Mouse (Mus musculus) heart, embryonic 11.5 days (tissue): ENCODE measurements around the gene Chrne. TPM values are rescaled to one million over a fixed set of nuclear protein-coding genes. Genes with fewer than 3 reads are reported as not detected.
A peak's percentile ranks its signal among the peaks of the same experiment; 100 is the strongest.

Source experiments
- ATAC-seq: fragments of 200-750 bp; cut with Nextera tagmentation; replicated peaks from 2 replicates; pipeline ENCODE4 v1.8.0; 2017; ENCODE audit warnings: moderate library complexity; ENCODE audit not compliant: insufficient number of reproducible peaks, low FRiP score, low TSS enrichment
- H3K27ac ChIP-seq: fragments of 300-500 bp; sonication (generic); 2 replicates; pipeline ENCODE4 v1.5.1; 2014; ENCODE audit warnings: mild to moderate bottlenecking, low read depth, low read length
- H3K27me3 ChIP-seq: fragments of 300-500 bp; sonication (generic); 2 replicates; pipeline ENCODE4 v1.6.1; 2014; ENCODE audit warnings: mild to moderate bottlenecking, low read length, mixed read lengths; ENCODE audit not compliant: control insufficient read depth, insufficient read depth
- H3K36me3 ChIP-seq: fragments of 300-500 bp; sonication (generic); 2 replicates; pipeline ENCODE4 v1.6.1; 2014; ENCODE audit warnings: mild to moderate bottlenecking, low read length, moderate library complexity, mixed read lengths; ENCODE audit not compliant: control insufficient read depth, insufficient read depth
- H3K4me1 ChIP-seq: fragments of 300-500 bp; sonication (generic); 2 replicates; pipeline ENCODE4 v1.6.1; 2014; ENCODE audit warnings: low read length; ENCODE audit not compliant: control insufficient read depth, insufficient read depth
- H3K4me2 ChIP-seq: fragments of 300-500 bp; sonication (generic); 2 replicates; pipeline ENCODE4 v1.6.1; 2014; ENCODE audit warnings: mild to moderate bottlenecking, moderate library complexity
- H3K4me3 ChIP-seq: fragments of 300-500 bp; sonication (generic); 2 replicates; pipeline ENCODE4 v1.5.1; 2014; ENCODE audit warnings: low read depth, low read length
- H3K9ac ChIP-seq: fragments of 300-500 bp; sonication (generic); 2 replicates; pipeline ENCODE4 v1.6.1; 2014; ENCODE audit warnings: mild to moderate bottlenecking, low read depth, low read length, moderate library complexity
- H3K9me3 ChIP-seq: fragments of 300-500 bp; sonication (generic); replicated peaks from 2 replicates; pipeline ENCODE4 v1.6.1; 2016; ENCODE audit warnings: low read length; ENCODE audit not compliant: control insufficient read depth
- WGBS: fragments of 180-500 bp; shearing (Covaris S2); extraction: QIAGEN DNeasy Blood & Tissue Kit; methylation state at CpG from one replicate; pipeline ENCODE4 v1.1.7; 2014; ENCODE audit not compliant: insufficient replicate concordance; 5-methylcytosine and 5-hydroxymethylcytosine counted together
- polyA plus RNA-seq: library from polyadenylated mRNA; unstranded; fragments of >200 nt; fragmentation: Nextera tagmentation; extraction: Ambion mirVana; gene quantifications from 2 replicates; pipeline ENCODE4 v1.2.1, GENCODE M21; 2014

Chrne gene
- polyA plus RNA-seq: not detected in 2 replicates

- no peaks in the 10 kb centered on the region for H3K36me3 ChIP-seq
- H3K27me3 ChIP-seq: peaks cover 8% of the 10 kb centered on the region
- 25% methylated on average over 1 of the region's 1 CpGs for WGBS
- no peak for ATAC-seq
- no peak within 1 kb of the TSS for H3K9ac ChIP-seq
- H3K4me1 ChIP-seq: peaks cover 13% of the 10 kb centered on the region
- H3K27ac ChIP-seq: no peak within 1 kb of the TSS
- H3K4me3 ChIP-seq: no peak within 1 kb of the TSS
- no peaks in the 10 kb centered on the region for H3K9me3 ChIP-seq
- H3K4me2 ChIP-seq: no peak within 1 kb of the TSS
Observed at GRCm38 (mm10) chr11:70619101-70619500, at the start of gene Chrne. TSS of gene Chrne (minus strand) at chr11:70619216.

- peak overlapping the region; percentile 75 for H3K4me3 ChIP-seq
Observed at GRCm38 (mm10) chr11:70668335-70668770, 49.3 kb upstream of the Chrne start.

GRCm38 (mm10) chr11:70667271-70668150, 48.5 kb upstream of the Chrne start:
- Histone ChIP-seq H3K4me2 (peak overlapping the region; percentile 91), H3K9ac (peak overlapping the region; percentile 68), H3K27me3 (no peaks in the 10 kb centered on the region), H3K27ac (peak overlapping the region; percentile 97), H3K4me3 (peak overlapping the region; percentile 75), H3K36me3 (peaks cover 30% of the 10 kb centered on the region), H3K9me3 (no peaks in the 10 kb centered on the region), H3K4me1 (peaks cover 18% of the 10 kb centered on the region)
- WGBS: 75% methylated on average over 14 of the region's 14 CpGs
- ATAC-seq: no peak

More at GRCm38 (mm10) chr11:70668335-70668770, 49.3 kb upstream of the Chrne start:
- Histone ChIP-seq H3K4me1 (peaks cover 18% of the 10 kb centered on the region), H3K27me3 (no peaks in the 10 kb centered on the region), H3K36me3 (peaks cover 23% of the 10 kb centered on the region), H3K27ac (peak overlapping the region; percentile 97), H3K4me2 (peak overlapping the region; percentile 91), H3K9ac (peak overlapping the region; percentile 68), H3K9me3 (no peaks in the 10 kb centered on the region)
- ATAC-seq: peak; percentile 46
- WGBS: under 1% methylated on average over 15 of the region's 15 CpGs

DNA sequence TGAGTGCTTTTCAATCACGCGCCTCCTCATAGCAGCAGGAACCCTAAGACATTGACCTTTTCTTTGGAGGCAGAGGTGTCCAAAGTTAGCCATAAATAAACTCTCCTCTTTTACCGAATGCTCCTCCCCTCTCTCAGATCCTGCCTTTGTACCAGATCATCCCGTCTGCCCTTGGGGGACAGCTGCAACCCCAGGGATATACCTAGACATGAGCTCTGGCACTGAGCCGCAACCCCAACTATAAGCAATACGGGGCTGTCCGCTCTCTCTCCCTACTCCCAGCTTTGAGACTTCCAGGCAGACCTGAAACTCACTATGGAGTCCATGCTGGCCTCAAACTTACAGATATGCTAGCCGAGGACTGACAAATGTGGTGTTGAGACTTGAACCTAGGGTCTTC, 47.7 kb upstream of the Chrne start:
- Histone ChIP-seq H3K9ac (peak overlapping the region; percentile 10; the same call in 1 of the 2 replicates), H3K27ac (no peak overlapping the region), H3K36me3 (peaks cover 29% of the 10 kb centered on the region), H3K4me1 (peaks cover 13% of the 10 kb centered on the region), H3K4me2 (no peak overlapping the region), H3K27me3 (no peaks in the 10 kb centered on the region), H3K4me3 (no peak overlapping the region), H3K9me3 (no peaks in the 10 kb centered on the region)
- WGBS: 92% methylated on average over 8 of the region's 8 CpGs
- no peak for ATAC-seq

DNA sequence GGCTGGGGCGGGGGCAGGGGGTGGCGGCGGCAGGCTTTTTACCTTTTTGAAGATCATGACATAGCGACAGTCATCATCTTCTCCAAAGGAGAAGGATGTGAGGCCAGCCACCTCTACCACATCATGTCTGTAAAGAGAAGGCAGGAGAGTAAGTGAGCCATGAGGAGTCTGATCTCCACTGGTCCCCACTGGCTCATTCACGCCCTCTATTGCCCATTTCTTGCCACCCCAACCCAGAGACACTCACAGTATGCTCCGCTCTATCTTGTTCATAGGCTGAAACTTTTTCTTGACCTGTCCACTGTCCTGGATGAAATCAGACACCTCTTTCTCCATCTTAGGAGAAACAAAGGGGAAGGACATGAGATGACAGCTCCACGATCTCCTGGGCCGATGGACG, 45.7 kb upstream of the Chrne start:
- H3K4me2 ChIP-seq: no peak overlapping the region
- no peak for ATAC-seq
- 84% methylated on average over 9 of the region's 9 CpGs for WGBS
- peaks cover 32% of the 10 kb centered on the region for H3K36me3 ChIP-seq
- no peaks in the 10 kb centered on the region for H3K27me3 ChIP-seq
- H3K9ac ChIP-seq: no peak overlapping the region
- no peaks in the 10 kb centered on the region for H3K9me3 ChIP-seq
- no peak overlapping the region for H3K27ac ChIP-seq
- peaks cover 6% of the 10 kb centered on the region; the same call in 1 of the 2 replicates for H3K4me1 ChIP-seq
- H3K4me3 ChIP-seq: no peak overlapping the region

- no peak for ATAC-seq
- H3K4me3 ChIP-seq: no peak overlapping the region
- no peaks in the 10 kb centered on the region for H3K27me3 ChIP-seq
- H3K36me3 ChIP-seq: peaks cover 32% of the 10 kb centered on the region
- no peak overlapping the region for H3K9ac ChIP-seq
- H3K27ac ChIP-seq: no peak overlapping the region
- H3K4me2 ChIP-seq: no peak overlapping the region
- H3K4me1 ChIP-seq: peaks cover 7% of the 10 kb centered on the region
- no peaks in the 10 kb centered on the region for H3K9me3 ChIP-seq
- 86% methylated on average over 6 of the region's 6 CpGs for WGBS
Observed at GRCm38 (mm10) chr11:70663957-70664356, 44.9 kb upstream of the Chrne start.

- no peaks in the 10 kb centered on the region for H3K9me3 ChIP-seq
- no peak overlapping the region for H3K4me3 ChIP-seq
- H3K36me3 ChIP-seq: peaks cover 32% of the 10 kb centered on the region
- H3K27me3 ChIP-seq: no peaks in the 10 kb centered on the region
- H3K9ac ChIP-seq: no peak overlapping the region
- no peak for ATAC-seq
- H3K27ac ChIP-seq: no peak overlapping the region
- WGBS: 87% methylated on average over 8 of the region's 8 CpGs
- peaks cover 15% of the 10 kb centered on the region for H3K4me1 ChIP-seq
- H3K4me2 ChIP-seq: no peak overlapping the region
Observed at GRCm38 (mm10) chr11:70663101-70663500, 44.1 kb upstream of the Chrne start.

GRCm38 (mm10) chr11:70660571-70660970, 41.6 kb upstream of the Chrne start:
- Histone ChIP-seq H3K27ac (no peak overlapping the region), H3K4me3 (no peak overlapping the region), H3K4me1 (peaks cover 27% of the 10 kb centered on the region), H3K9me3 (no peaks in the 10 kb centered on the region), H3K4me2 (no peak overlapping the region), H3K27me3 (no peaks in the 10 kb centered on the region), H3K36me3 (peaks cover 28% of the 10 kb centered on the region), H3K9ac (no peak overlapping the region)
- no peak for ATAC-seq
- WGBS: 85% methylated on average over 8 of the region's 8 CpGs
